Mouse (Mus musculus) adrenal gland, adult 8-10 months (tissue): ENCODE measurements around the gene Dbnl. TPM values are rescaled to one million over a fixed set of nuclear protein-coding genes. Genes with fewer than 3 reads are reported as not detected.

Experiments
- DNase-seq: peaks from one replicate; pipeline ENCODE4 v3.0.0; 2022
- total RNA-seq, 4 experiments: library from RNA; stranded (reverse); gene quantifications; 2 replicates each; pipeline ENCODE4 v1.2.4; 2022

The Dbnl gene
- total RNA-seq, result 10 to 100 TPM; 70.7 to 98.8 (median 74.0) TPM

- DNase-seq, result peak; percentile 93
These were observed at the start of gene Dbnl for GRCm38 (mm10) chr11:5788056-5789014. Gene Dbnl, plus strand, starts transcription at chr11:5788488.

GRCm38 (mm10) chr11:5738888-5739632 is 49.2 kb upstream of the Dbnl start:
- no peak for DNase-seq

GRCm38 (mm10) chr11:5739846-5740245 is 48.4 kb upstream of the Dbnl start:
- no peak for DNase-seq

- DNase-seq, result no peak
These were observed 47.7 kb upstream of the Dbnl start for GRCm38 (mm10) chr11:5740599-5740964.

GRCm38 (mm10) chr11:5740965-5741627 is 47.2 kb upstream of the Dbnl start:
- DNase-seq, result peak; percentile 71

- DNase-seq, result no peak
These were observed 46.2 kb upstream of the Dbnl start for GRCm38 (mm10) chr11:5742106-5742505.

GRCm38 (mm10) chr11:5744951-5745350 is 43.3 kb upstream of the Dbnl start:
- DNase-seq, result no peak

- DNase-seq, result no peak
These were observed 34.5 kb upstream of the Dbnl start for GRCm38 (mm10) chr11:5753755-5754154.

GRCm38 (mm10) chr11:5761820-5762632 is 26.3 kb upstream of the Dbnl start, which contains the start of gene Urgcp:
Gene Urgcp, minus strand, starts transcription at chr11:5762376.
- DNase-seq, result peak; percentile 90

GRCm38 (mm10) chr11:5762633-5762982 is 25.7 kb upstream of the Dbnl start:
- no peak for DNase-seq

GRCm38 (mm10) chr11:5766019-5766418 is 22.3 kb upstream of the Dbnl start:
- no peak for DNase-seq

GRCm38 (mm10) chr11:5778481-5778880 is 9.8 kb upstream of the Dbnl start:
- no peak for DNase-seq

- DNase-seq, result no peak
These were observed 8.2 kb upstream of the Dbnl start for GRCm38 (mm10) chr11:5780035-5780499.

- no peak for DNase-seq
These were observed 5.9 kb upstream of the Dbnl start for GRCm38 (mm10) chr11:5782199-5782944.

GRCm38 (mm10) chr11:5785732-5786131 is 2.6 kb upstream of the Dbnl start:
- DNase-seq, result no peak

- no peak for DNase-seq
These were observed 625 bp upstream of the Dbnl start for GRCm38 (mm10) chr11:5787671-5788055.

- DNase-seq, result no peak
These were observed 924 bp downstream of the Dbnl start for GRCm38 (mm10) chr11:5789071-5789753.

- no peak for DNase-seq
These were observed 1.6 kb downstream of the Dbnl start for GRCm38 (mm10) chr11:5789754-5790333.

- DNase-seq, result no peak
These were observed 2.1 kb downstream of the Dbnl start for GRCm38 (mm10) chr11:5790431-5790830.

GRCm38 (mm10) chr11:5795290-5795689 is 7.0 kb downstream of the Dbnl start:
- DNase-seq, result no peak
